Mouse (Mus musculus): ENCODE measurements around the gene Nol4l.

The Nol4l gene

GRCm38 (mm10) chr2:153444254-153445136 lies 85.3 kb downstream of the Nol4l start:
- DNase-seq (ENCODE audit: low read depth), result peak; percentile 49

GRCm38 (mm10) chr2:153443434-153444240 lies 86.1 kb downstream of the Nol4l start:
- no peak for DNase-seq (ENCODE audit: low read depth)

GRCm38 (mm10) chr2:153442720-153443119 lies 87.1 kb downstream of the Nol4l start:
- DNase-seq (ENCODE audit: low read depth), result no peak

- DNase-seq (ENCODE audit: low read depth), result no peak
These were observed 88.5 kb downstream of the Nol4l start for GRCm38 (mm10) chr2:153441228-153441627.

GRCm38 (mm10) chr2:153440755-153441154 lies 89.0 kb downstream of the Nol4l start:
- DNase-seq (ENCODE audit: low read depth), result no peak

- DNase-seq (ENCODE audit: low read depth), result no peak
These were observed 92.5 kb downstream of the Nol4l start for GRCm38 (mm10) chr2:153437306-153437659.

- no peak for DNase-seq (ENCODE audit: low read depth)
These were observed 93.0 kb downstream of the Nol4l start for GRCm38 (mm10) chr2:153436641-153437305.

GRCm38 (mm10) chr2:153434880-153435831 lies 94.6 kb downstream of the Nol4l start:
- DNase-seq (ENCODE audit: low read depth), result no peak

GRCm38 (mm10) chr2:153433859-153434258 lies 95.9 kb downstream of the Nol4l start:
- DNase-seq (ENCODE audit: low read depth), result no peak

GRCm38 (mm10) chr2:153432492-153432891 lies 97.3 kb downstream of the Nol4l start:
- no peak for DNase-seq (ENCODE audit: low read depth)

GRCm38 (mm10) chr2:153430571-153430970 lies 99.2 kb downstream of the Nol4l start:
- DNase-seq (ENCODE audit: low read depth), result no peak

- DNase-seq (ENCODE audit: low read depth), result no peak
These were observed 101.3 kb downstream of the Nol4l start for GRCm38 (mm10) chr2:153428485-153428884.

- DNase-seq (ENCODE audit: low read depth), result no peak
These were observed 102.8 kb downstream of the Nol4l start for GRCm38 (mm10) chr2:153426931-153427330.

GRCm38 (mm10) chr2:153425998-153426670 lies 103.6 kb downstream of the Nol4l start:
- no peak for DNase-seq (ENCODE audit: low read depth)

- DNase-seq (ENCODE audit: low read depth), result no peak
These were observed 104.5 kb downstream of the Nol4l start for GRCm38 (mm10) chr2:153425124-153425844.

GRCm38 (mm10) chr2:153424557-153424956 lies 105.2 kb downstream of the Nol4l start:
- DNase-seq (ENCODE audit: low read depth), result no peak

GRCm38 (mm10) chr2:153423113-153423512 lies 106.7 kb downstream of the Nol4l start:
- DNase-seq (ENCODE audit: low read depth), result no peak

GRCm38 (mm10) chr2:153422051-153422450 lies 107.7 kb downstream of the Nol4l start:
- DNase-seq (ENCODE audit: low read depth), result no peak

GRCm38 (mm10) chr2:153421233-153421632 lies 108.5 kb downstream of the Nol4l start:
- DNase-seq (ENCODE audit: low read depth), result no peak

- no peak for DNase-seq (ENCODE audit: low read depth)
These were observed 111.4 kb downstream of the Nol4l start for GRCm38 (mm10) chr2:153418381-153418780.

Measured in c-Kit-positive CD71-negative TER-119-negative erythroid progenitor cells, embryonic 14.5 days (primary cell).